Mouse (Mus musculus) lung, adult 2 months (tissue): ENCODE results near the gene Il9r.

Source experiments
- CTCF ChIP-seq: fragments of 200-500 bp; IDR thresholded peaks from 2 replicates; pipeline ENCODE4 v1.5.1; 2011; ENCODE audit warnings: mild to moderate bottlenecking, low read length, control low read depth; ENCODE audit not compliant: insufficient read depth
- POLR2A ChIP-seq: fragments of 200-500 bp; IDR thresholded peaks from 2 replicates; pipeline ENCODE4 v1.6.1; 2011; ENCODE audit warnings: low read depth, mild to moderate bottlenecking, control low read depth, low read length, borderline replicate concordance; ENCODE audit errors: extremely low read depth

GRCm38 (mm10) chr11:32232848-32233247 is 32.8 kb upstream of the Il9r start:
- TF ChIP-seq CTCF (no peak), POLR2A (no peak)
